Comparison of ENCODE assay signal across 11 mouse cellular contexts in the genomic region with DNA sequence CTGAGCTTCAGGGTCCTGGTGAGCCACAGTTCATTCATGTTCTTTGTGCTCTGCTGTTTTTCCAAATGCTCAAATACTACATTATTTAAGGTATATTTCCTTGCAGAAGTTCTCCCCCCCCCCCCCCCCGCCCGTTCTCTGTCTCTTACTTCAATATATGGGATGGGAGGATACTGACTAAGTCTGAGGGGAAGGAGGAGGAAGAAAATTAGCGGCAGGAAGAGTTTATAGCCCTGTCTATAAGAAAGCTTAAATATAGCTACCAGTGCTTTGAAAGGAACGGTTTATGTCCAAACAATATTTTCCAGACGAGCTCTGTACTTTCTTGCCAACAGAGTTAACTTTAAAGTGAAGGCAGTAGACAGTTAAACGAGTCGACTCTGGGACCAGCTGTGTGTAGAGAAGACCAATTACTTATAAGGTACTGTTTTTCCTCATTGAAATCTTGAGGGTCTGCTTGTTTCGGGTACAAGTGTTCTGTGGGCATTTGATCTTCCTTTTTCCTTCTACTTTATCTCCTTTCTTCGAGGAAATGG.
DNase-seq lines count a peak whose midpoint lies in the region; ATAC-seq lines count a peak whose summit lies in the region.
"Had no signal": no experiment of that assay in that cellular context is flagged by ENCODE, and none has a peak within 500 bp of the region (broad histone marks: within the 10 kb centered on the region; RNA-seq: fewer than 3 reads in every experiment).

No protein-coding gene starts in this region.

- H3K36me3 ChIP-seq in heart, embryonic 10.5 days: no peaks in the 10 kb centered on the region
- H3K36me3 ChIP-seq in kidney, embryonic 16.5 days (ENCODE audit: insufficient read depth, low read length): no peaks in the 10 kb centered on the region
- H3K36me3 ChIP-seq in embryonic facial prominence, embryonic 13.5 days: no peaks in the 10 kb centered on the region
- H3K36me3 ChIP-seq in limb, embryonic 12.5 days: no peaks in the 10 kb centered on the region

- ATAC-seq in kidney, embryonic 16.5 days (ENCODE audit: low FRiP score, low TSS enrichment): peak; percentile 60; the same call in 1 of the 2 replicates
- no peak for ATAC-seq in embryonic facial prominence, embryonic 13.5 days (ENCODE audit: insufficient number of reproducible peaks, insufficient read depth, low FRiP score, low TSS enrichment, low read depth)
- ATAC-seq in limb, embryonic 12.5 days (ENCODE audit: insufficient number of reproducible peaks, insufficient read depth, low FRiP score, low TSS enrichment, low read depth): no peak
- no peak for ATAC-seq in activated CD4-positive, CD25-positive, alpha-beta regulatory T cell, adult 4 months
- ATAC-seq: hindbrain, postnatal 0 days had no signal

- no peaks in the 10 kb centered on the region for H3K9me3 ChIP-seq in heart, embryonic 10.5 days
- no peaks in the 10 kb centered on the region for H3K9me3 ChIP-seq in kidney, embryonic 16.5 days (ENCODE audit: low read length)
- no peaks in the 10 kb centered on the region for H3K9me3 ChIP-seq in embryonic facial prominence, embryonic 13.5 days
- no peaks in the 10 kb centered on the region for H3K9me3 ChIP-seq in limb, embryonic 12.5 days

- peak overlapping the region; percentile 48 for H3K9ac ChIP-seq in kidney, embryonic 16.5 days (replicated peaks; ENCODE audit: low read length)
- H3K9ac ChIP-seq in embryonic facial prominence, embryonic 13.5 days: 0 out of 2 replicates have a peak overlapping the region, but pooled peaks have one; percentile 3
- H3K9ac ChIP-seq in limb, embryonic 12.5 days (replicated peaks): no peak overlapping the region

- peak overlapping the region; percentile 22; the same call in 1 of the 2 replicates for H3K4me3 ChIP-seq in heart, embryonic 10.5 days
- H3K4me3 ChIP-seq in kidney, embryonic 16.5 days (ENCODE audit: low read length): peak overlapping the region; percentile 46
- H3K4me3 ChIP-seq in embryonic facial prominence, embryonic 13.5 days: peak overlapping the region; percentile 17
- peak overlapping the region; percentile 16 for H3K4me3 ChIP-seq in limb, embryonic 12.5 days (replicated peaks)

- WGBS in heart, embryonic 10.5 days: 47% methylated on average over 9 of the region's 9 CpGs
- WGBS in kidney, embryonic 16.5 days: 14% methylated on average over 9 of the region's 9 CpGs
- WGBS in embryonic facial prominence, embryonic 13.5 days: 18% methylated on average over 9 of the region's 9 CpGs
- WGBS in limb, embryonic 12.5 days: 19% methylated on average over 8 of the region's 9 CpGs

- no peak overlapping the region for H3K27ac ChIP-seq in heart, embryonic 10.5 days
- H3K27ac ChIP-seq in kidney, embryonic 16.5 days (ENCODE audit: low read length): peak overlapping the region; percentile 84
- H3K27ac ChIP-seq in embryonic facial prominence, embryonic 13.5 days: peak overlapping the region; percentile 49
- H3K27ac ChIP-seq in limb, embryonic 12.5 days: peak overlapping the region; percentile 45; the same call in 1 of the 2 replicates
- H3K27ac ChIP-seq: hindbrain, postnatal 0 days had no signal

- DNase-seq in heart, embryonic 10.5 days (ENCODE audit: low spot score): peak; percentile 4
- no peak for DNase-seq in heart, adult 8-10 months (ENCODE audit: low spot score)
- DNase-seq in kidney, postnatal 36 days: no peak
- no peak for DNase-seq in layer of hippocampus, postnatal 36 days
- DNase-seq: adrenal gland, postnatal 10 days; thymus, postnatal 14 days had no signal

- peaks cover 4% of the 10 kb centered on the region; the same call in 1 of the 2 replicates for H3K4me1 ChIP-seq in heart, embryonic 10.5 days
- peaks cover 28% of the 10 kb centered on the region for H3K4me1 ChIP-seq in kidney, embryonic 16.5 days (ENCODE audit: insufficient read depth, low read length)
- H3K4me1 ChIP-seq in embryonic facial prominence, embryonic 13.5 days: peaks cover 29% of the 10 kb centered on the region
- peaks cover 40% of the 10 kb centered on the region for H3K4me1 ChIP-seq in limb, embryonic 12.5 days (replicated peaks)

- peak overlapping the region; percentile 53 for H3K4me2 ChIP-seq in kidney, embryonic 16.5 days (replicated peaks; ENCODE audit: low read depth, low read length)
- peak overlapping the region; percentile 37 for H3K4me2 ChIP-seq in embryonic facial prominence, embryonic 13.5 days
- peak overlapping the region; percentile 40 for H3K4me2 ChIP-seq in limb, embryonic 12.5 days

- no peaks in the 10 kb centered on the region for H3K27me3 ChIP-seq in heart, embryonic 10.5 days (ENCODE audit: insufficient read depth, poor library complexity, severe bottlenecking)
- H3K27me3 ChIP-seq in kidney, embryonic 16.5 days (ENCODE audit: insufficient read depth, low read length): no peaks in the 10 kb centered on the region
- H3K27me3 ChIP-seq in embryonic facial prominence, embryonic 13.5 days: no peaks in the 10 kb centered on the region
- no peaks in the 10 kb centered on the region for H3K27me3 ChIP-seq in limb, embryonic 12.5 days
